Mouse (Mus musculus): Measurements from ENCODE around the gene Wipf3. TPM values are rescaled to one million over a fixed set of nuclear protein-coding genes. Genes with fewer than 3 reads are reported as not detected.

Wipf3 gene
- polyA plus RNA-seq, 1 experiment from 2014 or later: 1.7 TPM

- peaks cover 69% of the 10 kb centered on the region for H3K36me3 ChIP-seq (replicated peaks)
- H3K27ac ChIP-seq: no peak overlapping the region
- 89% methylated on average over 2 of the region's 2 CpGs for WGBS
Measured at GRCm38 (mm10) chr6:54516512-54517134, 87.2 kb downstream of the Wipf3 start.

GRCm38 (mm10) chr6:54518758-54519157, 89.4 kb downstream of the Wipf3 start:
- ATAC-seq (ENCODE audit: low FRiP score): no peak
- H3K4me1 ChIP-seq: no peaks in the 10 kb centered on the region
- H3K36me3 ChIP-seq (replicated peaks): peaks cover 67% of the 10 kb centered on the region
- no peaks in the 10 kb centered on the region for H3K9me3 ChIP-seq
- no peaks in the 10 kb centered on the region for H3K27me3 ChIP-seq
- H3K4me3 ChIP-seq (replicated peaks): no peak overlapping the region
- no peak overlapping the region for H3K9ac ChIP-seq
- H3K27ac ChIP-seq: no peak overlapping the region
- WGBS: 71% methylated on average over 5 of the region's 5 CpGs
- no peak overlapping the region for H3K4me2 ChIP-seq

More at GRCm38 (mm10) chr6:54516512-54517134, 87.2 kb downstream of the Wipf3 start:
- Histone ChIP-seq H3K27me3 (no peaks in the 10 kb centered on the region), H3K4me1 (no peaks in the 10 kb centered on the region), H3K4me2 (no peak overlapping the region), H3K9ac (no peak overlapping the region), H3K4me3 (replicated peaks) (no peak overlapping the region), H3K9me3 (no peaks in the 10 kb centered on the region)
- ATAC-seq (ENCODE audit: low FRiP score): no peak; the same call in 1 of the 2 replicates

- Histone ChIP-seq H3K9ac (no peak overlapping the region), H3K4me1 (peaks cover 12% of the 10 kb centered on the region), H3K27ac (no peak overlapping the region), H3K36me3 (replicated peaks) (peaks cover 40% of the 10 kb centered on the region), H3K27me3 (no peaks in the 10 kb centered on the region), H3K4me2 (no peak overlapping the region), H3K9me3 (no peaks in the 10 kb centered on the region), H3K4me3 (replicated peaks) (no peak overlapping the region)
- 92% methylated on average over 8 of the region's 8 CpGs for WGBS
- ATAC-seq (ENCODE audit: low FRiP score): no peak
Measured at GRCm38 (mm10) chr6:54528666-54529065, 99.3 kb downstream of the Wipf3 start.

GRCm38 (mm10) chr6:54530182-54530581, 100.8 kb downstream of the Wipf3 start:
- H3K4me3 ChIP-seq (replicated peaks): no peak overlapping the region
- WGBS: 83% methylated on average over 2 of the region's 2 CpGs
- no peak for ATAC-seq (ENCODE audit: low FRiP score)
- H3K9me3 ChIP-seq: no peaks in the 10 kb centered on the region
- no peak overlapping the region for H3K27ac ChIP-seq
- no peaks in the 10 kb centered on the region for H3K27me3 ChIP-seq
- peaks cover 12% of the 10 kb centered on the region for H3K4me1 ChIP-seq
- no peak overlapping the region for H3K4me2 ChIP-seq
- peaks cover 40% of the 10 kb centered on the region for H3K36me3 ChIP-seq (replicated peaks)
- no peak overlapping the region for H3K9ac ChIP-seq

- H3K27ac ChIP-seq: peak overlapping the region; percentile 68
- H3K27me3 ChIP-seq: no peaks in the 10 kb centered on the region
- H3K36me3 ChIP-seq (replicated peaks): peaks cover 32% of the 10 kb centered on the region
- no peak overlapping the region for H3K4me3 ChIP-seq (replicated peaks)
- H3K9ac ChIP-seq: no peak overlapping the region
- no peak overlapping the region for H3K4me2 ChIP-seq
- H3K9me3 ChIP-seq: no peaks in the 10 kb centered on the region
- H3K4me1 ChIP-seq: peaks cover 12% of the 10 kb centered on the region
- no peak for ATAC-seq (ENCODE audit: low FRiP score)
- 54% methylated on average over 8 of the region's 8 CpGs for WGBS
Measured at GRCm38 (mm10) chr6:54531048-54531481, 101.7 kb downstream of the Wipf3 start.

GRCm38 (mm10) chr6:54535485-54535884, 106.1 kb downstream of the Wipf3 start:
- Histone ChIP-seq H3K9ac (no peak overlapping the region), H3K4me1 (peaks cover 40% of the 10 kb centered on the region), H3K9me3 (no peaks in the 10 kb centered on the region), H3K36me3 (replicated peaks) (peaks cover 9% of the 10 kb centered on the region), H3K4me2 (no peak overlapping the region), H3K27me3 (no peaks in the 10 kb centered on the region), H3K27ac (no peak overlapping the region), H3K4me3 (replicated peaks) (no peak overlapping the region)
- WGBS: 97% methylated on average over 4 of the region's 4 CpGs
- no peak for ATAC-seq (ENCODE audit: low FRiP score)

- H3K4me1 ChIP-seq: peaks cover 36% of the 10 kb centered on the region
- WGBS: 84% methylated on average over 7 of the region's 7 CpGs
- no peak overlapping the region for H3K4me3 ChIP-seq (replicated peaks)
- H3K36me3 ChIP-seq (replicated peaks): peaks cover 9% of the 10 kb centered on the region
- H3K27me3 ChIP-seq: no peaks in the 10 kb centered on the region
- no peak overlapping the region for H3K4me2 ChIP-seq
- H3K9ac ChIP-seq: no peak overlapping the region
- H3K27ac ChIP-seq: no peak overlapping the region
- H3K9me3 ChIP-seq: no peaks in the 10 kb centered on the region
- no peak for ATAC-seq (ENCODE audit: low FRiP score)
Measured at GRCm38 (mm10) chr6:54537053-54537452, 107.7 kb downstream of the Wipf3 start.

- Histone ChIP-seq H3K9ac (no peak overlapping the region), H3K4me2 (no peak overlapping the region), H3K36me3 (replicated peaks) (peaks cover 19% of the 10 kb centered on the region), H3K4me1 (peaks cover 40% of the 10 kb centered on the region), H3K27ac (peak overlapping the region; percentile 80), H3K4me3 (replicated peaks) (no peak overlapping the region), H3K27me3 (no peaks in the 10 kb centered on the region), H3K9me3 (no peaks in the 10 kb centered on the region)
- ATAC-seq (ENCODE audit: low FRiP score): peak; percentile 52; the same call in 1 of the 2 replicates
- WGBS: 0% methylated on average over 3 of the region's 3 CpGs
Measured at GRCm38 (mm10) chr6:54538773-54539173, 109.4 kb downstream of the Wipf3 start.

- no peaks in the 10 kb centered on the region for H3K9me3 ChIP-seq
- H3K27ac ChIP-seq: peak overlapping the region; percentile 80
- H3K27me3 ChIP-seq: no peaks in the 10 kb centered on the region
- no peak for ATAC-seq (ENCODE audit: low FRiP score)
- H3K4me2 ChIP-seq: no peak overlapping the region
- no peak overlapping the region for H3K4me3 ChIP-seq (replicated peaks)
- no peak overlapping the region for H3K9ac ChIP-seq
- WGBS: 76% methylated on average over 7 of the region's 7 CpGs
- H3K36me3 ChIP-seq (replicated peaks): peaks cover 19% of the 10 kb centered on the region
- H3K4me1 ChIP-seq: peaks cover 40% of the 10 kb centered on the region
Measured at GRCm38 (mm10) chr6:54539396-54539795, 110.0 kb downstream of the Wipf3 start.

- 53% methylated on average over 9 of the region's 9 CpGs for WGBS
- H3K4me3 ChIP-seq (replicated peaks): no peak overlapping the region
- no peak for ATAC-seq (ENCODE audit: low FRiP score)
- peaks cover 40% of the 10 kb centered on the region for H3K4me1 ChIP-seq
- peaks cover 23% of the 10 kb centered on the region for H3K36me3 ChIP-seq (replicated peaks)
- H3K27me3 ChIP-seq: no peaks in the 10 kb centered on the region
- H3K9ac ChIP-seq: no peak overlapping the region
- H3K9me3 ChIP-seq: no peaks in the 10 kb centered on the region
- no peak overlapping the region for H3K4me2 ChIP-seq
- H3K27ac ChIP-seq: peak overlapping the region; percentile 80
Measured at GRCm38 (mm10) chr6:54540252-54540887, 111.0 kb downstream of the Wipf3 start.

- H3K9ac ChIP-seq: no peak overlapping the region
- 79% methylated on average over 7 of the region's 7 CpGs for WGBS
- H3K4me2 ChIP-seq: no peak overlapping the region
- no peaks in the 10 kb centered on the region for H3K27me3 ChIP-seq
- peaks cover 34% of the 10 kb centered on the region for H3K36me3 ChIP-seq (replicated peaks)
- H3K9me3 ChIP-seq: no peaks in the 10 kb centered on the region
- ATAC-seq (ENCODE audit: low FRiP score): no peak
- no peak overlapping the region for H3K27ac ChIP-seq
- H3K4me3 ChIP-seq (replicated peaks): no peak overlapping the region
- peaks cover 39% of the 10 kb centered on the region for H3K4me1 ChIP-seq
Measured at GRCm38 (mm10) chr6:54542836-54543235, 113.4 kb downstream of the Wipf3 start.

GRCm38 (mm10) chr6:54543646-54544045, 114.2 kb downstream of the Wipf3 start:
- peaks cover 34% of the 10 kb centered on the region for H3K36me3 ChIP-seq (replicated peaks)
- H3K9ac ChIP-seq: no peak overlapping the region
- H3K27me3 ChIP-seq: no peaks in the 10 kb centered on the region
- WGBS: 87% methylated on average over 2 of the region's 2 CpGs
- ATAC-seq (ENCODE audit: low FRiP score): no peak
- H3K27ac ChIP-seq: no peak overlapping the region
- H3K4me1 ChIP-seq: peaks cover 38% of the 10 kb centered on the region
- no peaks in the 10 kb centered on the region for H3K9me3 ChIP-seq
- H3K4me2 ChIP-seq: no peak overlapping the region
- H3K4me3 ChIP-seq (replicated peaks): no peak overlapping the region

All from forebrain, embryonic 12.5 days (tissue).